Mouse (Mus musculus): Measurements from ENCODE around the gene Gdap1l1. TPM values are rescaled to one million over a fixed set of nuclear protein-coding genes. Genes with fewer than 3 reads are reported as not detected.

Gdap1l1 gene
- 1.4 and 1.7 TPM in 2 replicates for polyA plus RNA-seq (2014; fragmentation: Nextera tagmentation; extraction: Ambion mirVana)

DNA sequence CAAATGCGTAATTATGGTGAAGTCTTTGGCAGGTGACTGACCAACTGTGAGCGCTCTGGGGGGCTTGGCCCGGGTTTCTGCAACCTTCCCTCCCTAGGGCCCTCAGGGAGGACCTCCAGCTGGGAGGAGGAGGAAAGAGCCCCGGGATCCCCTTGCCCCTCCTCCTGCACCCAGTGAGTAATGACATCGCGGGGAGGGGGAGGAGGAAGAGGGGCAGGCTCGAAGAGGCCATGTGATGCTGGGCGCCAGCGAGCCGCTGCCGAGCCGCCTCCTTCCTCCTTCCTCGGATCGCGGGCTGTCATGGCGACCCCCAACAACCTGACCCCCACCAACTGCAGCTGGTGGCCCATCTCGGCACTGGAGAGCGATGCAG is at the start of gene Gdap1l1:
Gdap1l1 (plus strand) TSS at position 231 of the 373 bp plus-strand sequence.
- no peaks in the 10 kb centered on the region for H3K9me3 ChIP-seq (ENCODE audit: control insufficient read depth, low read length)
- no peak within 1 kb of the TSS for H3K27ac ChIP-seq (ENCODE audit: low read depth, low read length)
- DNase-seq (ENCODE audit: low spot score) = no peak
- no peaks in the 10 kb centered on the region for H3K36me3 ChIP-seq (ENCODE audit: control insufficient read depth, insufficient read depth, low read length)
- H3K27me3 ChIP-seq (replicated peaks; ENCODE audit: control insufficient read depth, insufficient read depth, low read length) = peaks cover 18% of the 10 kb centered on the region
- no peaks in the 10 kb centered on the region for H3K4me1 ChIP-seq (replicated peaks; ENCODE audit: control insufficient read depth, insufficient read depth, low read length)
- ATAC-seq (replicated peaks; ENCODE audit: low FRiP score) = no peak
- peak within 1 kb of the TSS; percentile 53 for H3K4me2 ChIP-seq
- WGBS = 3% methylated on average over 15 of the region's 18 CpGs
- no peak within 1 kb of the TSS for H3K9ac ChIP-seq (ENCODE audit: low read depth, low read length)
- peak within 1 kb of the TSS; percentile 35; the same call in 1 of the 2 replicates for H3K4me3 ChIP-seq (ENCODE audit: low read depth, low read length)

DNA sequence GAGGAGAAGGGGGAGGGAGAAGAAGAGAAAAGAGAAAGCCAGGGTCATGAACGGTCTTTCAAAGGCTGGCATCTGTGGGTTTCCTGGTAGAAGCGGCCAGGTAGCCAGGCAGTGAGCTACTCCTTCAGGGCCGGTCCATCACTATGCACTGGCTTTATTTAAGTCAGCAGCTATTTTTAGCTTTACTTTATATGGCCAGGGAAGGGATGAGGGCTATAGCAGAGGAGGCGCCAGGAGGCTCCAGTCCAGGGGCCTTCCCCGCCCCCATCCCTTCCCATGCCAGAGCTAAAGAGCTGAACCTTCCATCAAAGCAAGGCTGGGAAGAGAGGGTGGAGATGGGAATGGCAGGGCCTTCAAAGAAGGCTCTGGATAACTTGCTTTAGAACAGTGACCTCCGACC is 45.8 kb upstream of the Gdap1l1 start:
- Histone ChIP-seq H3K4me3 (ENCODE audit: low read depth, low read length) (no peak overlapping the region), H3K27ac (ENCODE audit: low read depth, low read length) (no peak overlapping the region), H3K36me3 (ENCODE audit: control insufficient read depth, insufficient read depth, low read length) (no peaks in the 10 kb centered on the region), H3K27me3 (replicated peaks; ENCODE audit: control insufficient read depth, insufficient read depth, low read length) (no peaks in the 10 kb centered on the region), H3K4me2 (no peak overlapping the region), H3K9me3 (ENCODE audit: control insufficient read depth, low read length) (no peaks in the 10 kb centered on the region), H3K9ac (ENCODE audit: low read depth, low read length) (no peak overlapping the region), H3K4me1 (replicated peaks; ENCODE audit: control insufficient read depth, insufficient read depth, low read length) (no peaks in the 10 kb centered on the region)
- 71% methylated on average over 6 of the region's 6 CpGs for WGBS
- DNase-seq (ENCODE audit: low spot score) (no peak), ATAC-seq (replicated peaks; ENCODE audit: low FRiP score) (no peak)

GRCm38 (mm10) chr2:163393241-163393640 is 45.0 kb upstream of the Gdap1l1 start:
- 0 out of 2 replicates have a peak, but pooled peaks cover 3% of the 10 kb centered on the region for H3K27me3 ChIP-seq (replicated peaks; ENCODE audit: control insufficient read depth, insufficient read depth, low read length)
- DNase-seq (ENCODE audit: low spot score) (no peak), ATAC-seq (replicated peaks; ENCODE audit: low FRiP score) (no peak)
- no peak overlapping the region for H3K4me3 ChIP-seq (ENCODE audit: low read depth, low read length)
- H3K9me3 ChIP-seq (ENCODE audit: control insufficient read depth, low read length) = no peaks in the 10 kb centered on the region
- WGBS = 83% methylated on average over 10 of the region's 10 CpGs
- H3K4me1 ChIP-seq (replicated peaks; ENCODE audit: control insufficient read depth, insufficient read depth, low read length) = no peaks in the 10 kb centered on the region
- H3K9ac ChIP-seq (ENCODE audit: low read depth, low read length) = no peak overlapping the region
- no peak overlapping the region for H3K27ac ChIP-seq (ENCODE audit: low read depth, low read length)
- H3K36me3 ChIP-seq (ENCODE audit: control insufficient read depth, insufficient read depth, low read length) = no peaks in the 10 kb centered on the region
- no peak overlapping the region for H3K4me2 ChIP-seq

GRCm38 (mm10) chr2:163393976-163394375 is 44.3 kb upstream of the Gdap1l1 start:
- no peak overlapping the region for H3K27ac ChIP-seq (ENCODE audit: low read depth, low read length)
- DNase-seq (ENCODE audit: low spot score) = no peak
- 0 out of 2 replicates have a peak, but pooled peaks cover 4% of the 10 kb centered on the region for H3K27me3 ChIP-seq (replicated peaks; ENCODE audit: control insufficient read depth, insufficient read depth, low read length)
- H3K4me1 ChIP-seq (replicated peaks; ENCODE audit: control insufficient read depth, insufficient read depth, low read length) = no peaks in the 10 kb centered on the region; the same call in 1 of the 2 replicates
- H3K9ac ChIP-seq (ENCODE audit: low read depth, low read length) = no peak overlapping the region
- no peak overlapping the region for H3K4me3 ChIP-seq (ENCODE audit: low read depth, low read length)
- H3K36me3 ChIP-seq (ENCODE audit: control insufficient read depth, insufficient read depth, low read length) = no peaks in the 10 kb centered on the region
- WGBS = 72% methylated on average over 6 of the region's 6 CpGs
- H3K4me2 ChIP-seq = no peak overlapping the region
- no peaks in the 10 kb centered on the region for H3K9me3 ChIP-seq (ENCODE audit: control insufficient read depth, low read length)
- ATAC-seq (replicated peaks; ENCODE audit: low FRiP score) = no peak

DNA sequence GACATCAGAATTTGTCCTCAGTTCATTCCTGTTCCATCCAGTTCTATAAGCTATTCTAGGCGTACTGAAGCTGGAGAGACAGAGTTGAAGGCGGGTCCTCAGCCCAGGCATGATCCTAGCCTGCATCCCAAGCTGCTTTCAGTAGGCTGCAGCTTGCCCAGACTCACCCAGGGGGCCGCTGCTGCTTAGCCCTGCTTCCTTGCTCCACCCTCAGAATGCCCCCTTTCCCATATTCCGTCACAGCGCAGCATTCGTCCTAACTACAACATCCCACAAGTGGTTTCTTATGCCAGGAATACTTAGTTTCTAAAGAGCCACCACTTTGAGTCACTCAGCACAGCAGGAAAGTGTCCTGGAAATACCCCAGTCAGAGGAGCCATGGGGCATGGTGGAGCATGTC is 43.3 kb upstream of the Gdap1l1 start:
- Histone ChIP-seq H3K27me3 (replicated peaks; ENCODE audit: control insufficient read depth, insufficient read depth, low read length) (0 out of 2 replicates have a peak, but pooled peaks cover 4% of the 10 kb centered on the region), H3K9me3 (ENCODE audit: control insufficient read depth, low read length) (no peaks in the 10 kb centered on the region), H3K27ac (ENCODE audit: low read depth, low read length) (no peak overlapping the region), H3K9ac (ENCODE audit: low read depth, low read length) (no peak overlapping the region), H3K36me3 (ENCODE audit: control insufficient read depth, insufficient read depth, low read length) (no peaks in the 10 kb centered on the region), H3K4me2 (no peak overlapping the region), H3K4me3 (ENCODE audit: low read depth, low read length) (no peak overlapping the region), H3K4me1 (replicated peaks; ENCODE audit: control insufficient read depth, insufficient read depth, low read length) (no peaks in the 10 kb centered on the region; the same call in 1 of the 2 replicates)
- ATAC-seq (replicated peaks; ENCODE audit: low FRiP score) (no peak), DNase-seq (ENCODE audit: low spot score) (no peak)
- WGBS = 69% methylated on average over 6 of the region's 6 CpGs

DNA sequence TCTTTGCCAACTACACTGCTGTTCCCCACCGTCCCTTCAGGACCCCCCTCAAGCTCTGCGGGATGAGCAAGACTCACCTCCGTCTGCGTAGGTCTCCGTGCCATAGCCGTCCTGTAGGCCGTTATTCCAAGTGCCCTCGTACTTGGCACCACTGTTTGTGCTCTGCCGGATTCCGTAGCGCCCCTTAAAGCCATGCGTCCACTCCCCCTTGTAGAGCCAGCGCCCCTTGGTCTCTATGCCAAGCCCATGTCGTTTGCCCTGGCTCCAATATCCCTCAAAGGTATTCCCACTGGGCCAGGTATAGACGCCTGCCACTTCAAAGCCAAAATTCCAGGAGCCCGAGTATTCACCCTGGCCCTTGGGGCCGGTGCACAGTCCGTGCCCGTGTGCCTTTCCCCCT is 41.2 kb upstream of the Gdap1l1 start:
- H3K27me3 ChIP-seq (replicated peaks; ENCODE audit: control insufficient read depth, insufficient read depth, low read length) = 0 out of 2 replicates have a peak, but pooled peaks cover 4% of the 10 kb centered on the region
- DNase-seq (ENCODE audit: low spot score) (no peak), ATAC-seq (replicated peaks; ENCODE audit: low FRiP score) (no peak)
- H3K9me3 ChIP-seq (ENCODE audit: control insufficient read depth, low read length) = no peaks in the 10 kb centered on the region
- no peaks in the 10 kb centered on the region for H3K36me3 ChIP-seq (ENCODE audit: control insufficient read depth, insufficient read depth, low read length)
- no peaks in the 10 kb centered on the region; the same call in 1 of the 2 replicates for H3K4me1 ChIP-seq (replicated peaks; ENCODE audit: control insufficient read depth, insufficient read depth, low read length)
- H3K4me3 ChIP-seq (ENCODE audit: low read depth, low read length) = no peak overlapping the region
- no peak overlapping the region for H3K9ac ChIP-seq (ENCODE audit: low read depth, low read length)
- no peak overlapping the region for H3K4me2 ChIP-seq
- H3K27ac ChIP-seq (ENCODE audit: low read depth, low read length) = no peak overlapping the region
- whole genome bisulfite sequencing = 81% methylated on average over 19 of the region's 19 CpGs

GRCm38 (mm10) chr2:163397905-163398304 is 40.4 kb upstream of the Gdap1l1 start, which contains the start of gene Jph2:
Gene Jph2, minus strand, starts transcription at chr2:163397993.
- H3K4me2 ChIP-seq = peak within 1 kb of the TSS; percentile 44
- no peak within 1 kb of the TSS for H3K4me3 ChIP-seq (ENCODE audit: low read depth, low read length)
- DNase-seq (ENCODE audit: low spot score) (no peak), ATAC-seq (replicated peaks; ENCODE audit: low FRiP score) (no peak)
- no peaks in the 10 kb centered on the region for H3K36me3 ChIP-seq (ENCODE audit: control insufficient read depth, insufficient read depth, low read length)
- no peak within 1 kb of the TSS for H3K27ac ChIP-seq (ENCODE audit: low read depth, low read length)
- H3K9ac ChIP-seq (ENCODE audit: low read depth, low read length) = no peak within 1 kb of the TSS
- no peaks in the 10 kb centered on the region; the same call in 1 of the 2 replicates for H3K4me1 ChIP-seq (replicated peaks; ENCODE audit: control insufficient read depth, insufficient read depth, low read length)
- H3K27me3 ChIP-seq (replicated peaks; ENCODE audit: control insufficient read depth, insufficient read depth, low read length) = 0 out of 2 replicates have a peak, but pooled peaks cover 4% of the 10 kb centered on the region
- no peaks in the 10 kb centered on the region for H3K9me3 ChIP-seq (ENCODE audit: control insufficient read depth, low read length)
- 22% methylated on average over 10 of the region's 10 CpGs for WGBS

DNA sequence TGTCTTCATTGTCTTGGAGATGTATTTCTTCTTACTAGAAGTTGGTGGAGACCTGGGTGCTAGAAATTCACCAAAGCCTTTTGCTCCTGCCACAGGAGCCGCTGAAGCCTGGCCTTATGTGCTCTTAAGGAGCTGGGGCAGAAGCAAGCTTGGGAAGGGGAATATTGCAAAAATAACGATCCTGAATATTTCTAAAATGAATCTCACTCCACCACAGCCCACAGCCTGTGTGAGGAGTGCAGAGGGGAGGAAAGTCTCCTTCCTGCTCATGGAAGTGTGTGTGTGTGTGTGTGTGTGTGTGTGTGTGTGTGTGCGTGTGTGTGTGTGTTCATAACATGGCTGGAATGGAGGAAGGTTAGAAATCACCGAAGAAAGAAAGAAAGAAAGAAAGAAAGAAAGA is 39.5 kb upstream of the Gdap1l1 start:
- Histone ChIP-seq H3K9me3 (ENCODE audit: control insufficient read depth, low read length) (no peaks in the 10 kb centered on the region), H3K27me3 (replicated peaks; ENCODE audit: control insufficient read depth, insufficient read depth, low read length) (0 out of 2 replicates have a peak, but pooled peaks cover 4% of the 10 kb centered on the region), H3K36me3 (ENCODE audit: control insufficient read depth, insufficient read depth, low read length) (no peaks in the 10 kb centered on the region), H3K4me1 (replicated peaks; ENCODE audit: control insufficient read depth, insufficient read depth, low read length) (no peaks in the 10 kb centered on the region; the same call in 1 of the 2 replicates), H3K27ac (ENCODE audit: low read depth, low read length) (no peak overlapping the region), H3K9ac (ENCODE audit: low read depth, low read length) (no peak overlapping the region), H3K4me3 (ENCODE audit: low read depth, low read length) (no peak overlapping the region), H3K4me2 (no peak overlapping the region)
- ATAC-seq (replicated peaks; ENCODE audit: low FRiP score) = no peak
- no peak for DNase-seq (ENCODE audit: low spot score)
- WGBS = 78% methylated on average over 4 of the region's 4 CpGs

- Histone ChIP-seq H3K9me3 (ENCODE audit: control insufficient read depth, low read length) (no peaks in the 10 kb centered on the region), H3K4me3 (ENCODE audit: low read depth, low read length) (no peak overlapping the region), H3K9ac (ENCODE audit: low read depth, low read length) (no peak overlapping the region), H3K4me2 (no peak overlapping the region), H3K36me3 (ENCODE audit: control insufficient read depth, insufficient read depth, low read length) (no peaks in the 10 kb centered on the region), H3K4me1 (replicated peaks; ENCODE audit: control insufficient read depth, insufficient read depth, low read length) (no peaks in the 10 kb centered on the region; the same call in 1 of the 2 replicates), H3K27ac (ENCODE audit: low read depth, low read length) (no peak overlapping the region), H3K27me3 (replicated peaks; ENCODE audit: control insufficient read depth, insufficient read depth, low read length) (0 out of 2 replicates have a peak, but pooled peaks cover 4% of the 10 kb centered on the region)
- DNase-seq (ENCODE audit: low spot score) (no peak), ATAC-seq (replicated peaks; ENCODE audit: low FRiP score) (no peak)
- WGBS = 70% methylated on average over 8 of the region's 8 CpGs
Measured at GRCm38 (mm10) chr2:163399222-163399621, 39.1 kb upstream of the Gdap1l1 start.
